Mouse (Mus musculus): Measurements from ENCODE around the gene P2rx1. TPM values are rescaled to one million over a fixed set of nuclear protein-coding genes. Genes with fewer than 3 reads are reported as not detected.

The P2rx1 gene
- polyA plus RNA-seq (2015; fragmentation: Nextera tagmentation; extraction: Ambion mirVana): 2.6 and 2.8 TPM in 2 replicates

GRCm38 (mm10) chr11:72998771-72999170 is at the start of gene P2rx1:
TSS of gene P2rx1 (plus strand) at chr11:72999103.
- no peaks in the 10 kb centered on the region for H3K9me3 ChIP-seq (replicated peaks)
- H3K36me3 ChIP-seq: no peaks in the 10 kb centered on the region
- H3K4me2 ChIP-seq (replicated peaks): no peak within 1 kb of the TSS
- H3K9ac ChIP-seq: no peak within 1 kb of the TSS
- 0 out of 2 replicates have a peak, but pooled peaks cover 4% of the 10 kb centered on the region for H3K4me1 ChIP-seq
- ATAC-seq (ENCODE audit: insufficient number of reproducible peaks, low FRiP score, low TSS enrichment, low read depth): no peak
- no peak within 1 kb of the TSS for H3K4me3 ChIP-seq (replicated peaks)
- H3K27me3 ChIP-seq: 0 out of 2 replicates have a peak, but pooled peaks cover 5% of the 10 kb centered on the region
- no peak within 1 kb of the TSS for H3K27ac ChIP-seq (replicated peaks)
- 43% methylated on average over 8 of the region's 8 CpGs for WGBS

- no peak overlapping the region for H3K4me3 ChIP-seq (replicated peaks)
- H3K9me3 ChIP-seq (replicated peaks): no peaks in the 10 kb centered on the region; the same call in 1 of the 2 replicates
- H3K9ac ChIP-seq: no peak overlapping the region
- H3K27me3 ChIP-seq: no peaks in the 10 kb centered on the region
- no peak overlapping the region for H3K27ac ChIP-seq (replicated peaks)
- WGBS: 64% methylated on average over 22 of the region's 22 CpGs
- H3K4me2 ChIP-seq (replicated peaks): no peak overlapping the region
- H3K4me1 ChIP-seq: peaks cover 27% of the 10 kb centered on the region; the same call in 1 of the 2 replicates
- no peak for ATAC-seq (ENCODE audit: insufficient number of reproducible peaks, low FRiP score, low TSS enrichment, low read depth)
- H3K36me3 ChIP-seq: no peaks in the 10 kb centered on the region
These were observed 47.5 kb upstream of the P2rx1 start for GRCm38 (mm10) chr11:72951137-72952000.

- no peak overlapping the region for H3K4me2 ChIP-seq (replicated peaks)
- 52% methylated on average over 3 of the region's 3 CpGs for WGBS
- no peaks in the 10 kb centered on the region for H3K36me3 ChIP-seq
- peak; percentile 26; the same call in 1 of the 2 replicates for ATAC-seq (ENCODE audit: insufficient number of reproducible peaks, low FRiP score, low TSS enrichment, low read depth)
- H3K4me1 ChIP-seq: peaks cover 23% of the 10 kb centered on the region; the same call in 1 of the 2 replicates
- no peak overlapping the region; the same call in 1 of the 2 replicates for H3K27ac ChIP-seq (replicated peaks)
- H3K4me3 ChIP-seq (replicated peaks): no peak overlapping the region
- H3K9me3 ChIP-seq (replicated peaks): no peaks in the 10 kb centered on the region; the same call in 1 of the 2 replicates
- no peak overlapping the region for H3K9ac ChIP-seq
- H3K27me3 ChIP-seq: no peaks in the 10 kb centered on the region
These were observed 46.7 kb upstream of the P2rx1 start for GRCm38 (mm10) chr11:72952226-72952625.

- no peak overlapping the region for H3K9ac ChIP-seq
- no peak overlapping the region for H3K4me2 ChIP-seq (replicated peaks)
- no peak for ATAC-seq (ENCODE audit: insufficient number of reproducible peaks, low FRiP score, low TSS enrichment, low read depth)
- H3K36me3 ChIP-seq: no peaks in the 10 kb centered on the region
- no peak overlapping the region for H3K4me3 ChIP-seq (replicated peaks)
- no peaks in the 10 kb centered on the region; the same call in 1 of the 2 replicates for H3K9me3 ChIP-seq (replicated peaks)
- 90% methylated on average over 6 of the region's 6 CpGs for WGBS
- H3K4me1 ChIP-seq: peaks cover 23% of the 10 kb centered on the region; the same call in 1 of the 2 replicates
- H3K27ac ChIP-seq (replicated peaks): no peak overlapping the region; the same call in 1 of the 2 replicates
- H3K27me3 ChIP-seq: no peaks in the 10 kb centered on the region
These were observed 46.2 kb upstream of the P2rx1 start for GRCm38 (mm10) chr11:72952697-72953096.

- Histone ChIP-seq H3K27ac (replicated peaks) (no peak overlapping the region; the same call in 1 of the 2 replicates), H3K4me1 (peaks cover 23% of the 10 kb centered on the region; the same call in 1 of the 2 replicates), H3K9me3 (replicated peaks) (no peaks in the 10 kb centered on the region; the same call in 1 of the 2 replicates), H3K27me3 (no peaks in the 10 kb centered on the region), H3K9ac (no peak overlapping the region), H3K36me3 (no peaks in the 10 kb centered on the region), H3K4me2 (replicated peaks) (no peak overlapping the region), H3K4me3 (replicated peaks) (no peak overlapping the region)
- WGBS: 50% methylated on average over 1 of the region's 1 CpGs
- no peak for ATAC-seq (ENCODE audit: insufficient number of reproducible peaks, low FRiP score, low TSS enrichment, low read depth)
These were observed 45.8 kb upstream of the P2rx1 start for GRCm38 (mm10) chr11:72953116-72953439.

- H3K9ac ChIP-seq: no peak overlapping the region
- no peak overlapping the region for H3K27ac ChIP-seq (replicated peaks)
- WGBS: 74% methylated on average over 4 of the region's 4 CpGs
- H3K4me1 ChIP-seq: peaks cover 23% of the 10 kb centered on the region; the same call in 1 of the 2 replicates
- no peak for ATAC-seq (ENCODE audit: insufficient number of reproducible peaks, low FRiP score, low TSS enrichment, low read depth)
- H3K4me3 ChIP-seq (replicated peaks): no peak overlapping the region
- no peaks in the 10 kb centered on the region; the same call in 1 of the 2 replicates for H3K9me3 ChIP-seq (replicated peaks)
- H3K27me3 ChIP-seq: no peaks in the 10 kb centered on the region
- H3K36me3 ChIP-seq: no peaks in the 10 kb centered on the region
- no peak overlapping the region for H3K4me2 ChIP-seq (replicated peaks)
These were observed 45.3 kb upstream of the P2rx1 start for GRCm38 (mm10) chr11:72953440-72954151.

GRCm38 (mm10) chr11:72954216-72954615 is 44.7 kb upstream of the P2rx1 start:
- no peak overlapping the region for H3K4me3 ChIP-seq (replicated peaks)
- ATAC-seq (ENCODE audit: insufficient number of reproducible peaks, low FRiP score, low TSS enrichment, low read depth): no peak
- no peak overlapping the region for H3K4me2 ChIP-seq (replicated peaks)
- H3K27ac ChIP-seq (replicated peaks): no peak overlapping the region
- no peaks in the 10 kb centered on the region; the same call in 1 of the 2 replicates for H3K9me3 ChIP-seq (replicated peaks)
- H3K9ac ChIP-seq: no peak overlapping the region
- H3K27me3 ChIP-seq: peaks cover 5% of the 10 kb centered on the region
- H3K36me3 ChIP-seq: no peaks in the 10 kb centered on the region
- 79% methylated on average over 4 of the region's 4 CpGs for WGBS
- H3K4me1 ChIP-seq: peaks cover 23% of the 10 kb centered on the region; the same call in 1 of the 2 replicates

- no peak overlapping the region for H3K4me2 ChIP-seq (replicated peaks)
- H3K9ac ChIP-seq: no peak overlapping the region
- H3K9me3 ChIP-seq (replicated peaks): no peaks in the 10 kb centered on the region
- 64% methylated on average over 5 of the region's 5 CpGs for WGBS
- no peaks in the 10 kb centered on the region for H3K36me3 ChIP-seq
- no peak overlapping the region for H3K27ac ChIP-seq (replicated peaks)
- no peak for ATAC-seq (ENCODE audit: insufficient number of reproducible peaks, low FRiP score, low TSS enrichment, low read depth)
- peaks cover 26% of the 10 kb centered on the region; the same call in 1 of the 2 replicates for H3K4me1 ChIP-seq
- H3K4me3 ChIP-seq (replicated peaks): no peak overlapping the region
- peaks cover 17% of the 10 kb centered on the region for H3K27me3 ChIP-seq
These were observed 43.4 kb upstream of the P2rx1 start for GRCm38 (mm10) chr11:72955339-72955974.

GRCm38 (mm10) chr11:72957318-72957717 is 41.6 kb upstream of the P2rx1 start:
- 49% methylated on average over 2 of the region's 2 CpGs for WGBS
- no peak for ATAC-seq (ENCODE audit: insufficient number of reproducible peaks, low FRiP score, low TSS enrichment, low read depth)
- Histone ChIP-seq H3K4me2 (replicated peaks) (no peak overlapping the region), H3K9ac (no peak overlapping the region), H3K36me3 (no peaks in the 10 kb centered on the region), H3K27me3 (peaks cover 34% of the 10 kb centered on the region), H3K4me3 (replicated peaks) (no peak overlapping the region), H3K27ac (replicated peaks) (no peak overlapping the region), H3K4me1 (peaks cover 35% of the 10 kb centered on the region), H3K9me3 (replicated peaks) (no peaks in the 10 kb centered on the region)

GRCm38 (mm10) chr11:72959924-72960679 is 38.8 kb upstream of the P2rx1 start:
- Histone ChIP-seq H3K4me3 (replicated peaks) (no peak overlapping the region), H3K27me3 (peaks cover 48% of the 10 kb centered on the region), H3K4me2 (replicated peaks) (peak overlapping the region; percentile 74; the same call in 1 of the 2 replicates), H3K27ac (replicated peaks) (no peak overlapping the region), H3K9me3 (replicated peaks) (no peaks in the 10 kb centered on the region), H3K4me1 (peaks cover 16% of the 10 kb centered on the region), H3K9ac (no peak overlapping the region), H3K36me3 (no peaks in the 10 kb centered on the region)
- 13% methylated on average over 15 of the region's 15 CpGs for WGBS
- ATAC-seq (ENCODE audit: insufficient number of reproducible peaks, low FRiP score, low TSS enrichment, low read depth): no peak
